Mouse (Mus musculus) G1E (cell line): Measurements from ENCODE around the gene Hic1. TPM values are rescaled to one million over a fixed set of nuclear protein-coding genes. Genes with fewer than 3 reads are reported as not detected.

Experiments used
- ATAC-seq: 2 replicates; pipeline ENCODE4 v1.8.0; 2016; ENCODE audit warnings: mild to moderate bottlenecking; ENCODE audit not compliant: insufficient number of reproducible peaks, poor library complexity, low FRiP score, severe bottlenecking; ENCODE audit errors: extremely low read depth
- DNase-seq: peaks from one replicate; pipeline ENCODE4 v3.0.0; 2012; ENCODE audit warnings: low spot score
- H3K27me3 ChIP-seq: 2 replicates; pipeline ENCODE4 v1.6.1; 2012; ENCODE audit warnings: mild to moderate bottlenecking, low read length, inconsistent platforms; ENCODE audit not compliant: insufficient read depth
- H3K36me3 ChIP-seq: replicated peaks from 2 replicates; pipeline ENCODE3; 2012; ENCODE audit warnings: mild to moderate bottlenecking, inconsistent platforms
- H3K4me1 ChIP-seq: 2 replicates; pipeline ENCODE4 v1.6.1; 2012; ENCODE audit warnings: low read depth, low read length, inconsistent platforms, mixed read lengths; ENCODE audit not compliant: insufficient read depth
- H3K4me3 ChIP-seq: 2 replicates; pipeline ENCODE4 v1.5.1; 2012; ENCODE audit warnings: low read depth, mild to moderate bottlenecking, inconsistent platforms, low read length, moderate library complexity, mixed read lengths
- H3K9me3 ChIP-seq: replicated peaks from 2 replicates; pipeline ENCODE4 v1.6.1; 2012; ENCODE audit warnings: inconsistent platforms
- CTCF ChIP-seq: IDR thresholded peaks from 2 replicates; pipeline ENCODE4 v1.5.1; 2012; ENCODE audit warnings: low read depth, low read length, inconsistent platforms, mixed read lengths
- GATA1 ChIP-seq: IDR thresholded peaks from 2 replicates; pipeline ENCODE4 v1.6.1; 2012; ENCODE audit warnings: borderline replicate concordance, low read length, inconsistent platforms, mixed read lengths
- GATA2 ChIP-seq: IDR thresholded peaks from 2 replicates; pipeline ENCODE4 v1.6.1; 2012; ENCODE audit warnings: low read depth, low read length, inconsistent platforms, borderline replicate concordance
- POLR2AphosphoS5 ChIP-seq: IDR thresholded peaks from 2 replicates; pipeline ENCODE4 v1.6.1; 2012; ENCODE audit warnings: low read depth, low read length, inconsistent platforms; ENCODE audit not compliant: insufficient replicate concordance
- TAL1 ChIP-seq: conservative IDR thresholded peaks from 2 replicates; pipeline ENCODE4 v1.6.1; 2012; ENCODE audit warnings: low read depth, low read length, inconsistent platforms, mixed read lengths
- polyA plus RNA-seq: library from polyadenylated mRNA; stranded (reverse); fragments of >175 nt; gene quantifications from 2 replicates; pipeline ENCODE4 v1.2.3, GENCODE M21; 2012
- total RNA-seq, 2 experiments: library from RNA; stranded (forward) in 1 of 2; stranded (reverse) in 1 of 2; fragments of 200-1000 nt in 1 of 2; fragments of >200 nt in 1 of 2; fragmentation: Nextera tagmentation in 1 of 2; gene quantifications; 2 replicates each; pipeline ENCODE4 v1.2.3; 2014 to 2017

Hic1 gene
- total and polyA plus RNA-seq, 3 experiments = 0.05 to 0.22 TPM; not detected in 1

- Histone ChIP-seq H3K9me3 (no peaks in the 10 kb centered on the region), H3K4me3 (no peak overlapping the region), H3K36me3 (no peaks in the 10 kb centered on the region), H3K27me3 (peaks cover 91% of the 10 kb centered on the region), H3K4me1 (peaks cover 22% of the 10 kb centered on the region)
- no peak for ATAC-seq
- TF ChIP-seq GATA2 (no peak), POLR2AphosphoS5 (no peak), CTCF (no peak), GATA1 (no peak), TAL1 (no peak)
- DNase-seq = no peak
These were observed 30.6 kb upstream of the Hic1 start for GRCm38 (mm10) chr11:75199951-75200350.

- no peak for DNase-seq
- no peak for ATAC-seq
- Histone ChIP-seq H3K4me1 (peaks cover 22% of the 10 kb centered on the region), H3K4me3 (no peak overlapping the region), H3K27me3 (peaks cover 91% of the 10 kb centered on the region), H3K36me3 (no peaks in the 10 kb centered on the region), H3K9me3 (peaks cover 4% of the 10 kb centered on the region)
- TF ChIP-seq TAL1 (no peak), POLR2AphosphoS5 (no peak), GATA2 (no peak), CTCF (no peak), GATA1 (no peak)
These were observed 29.5 kb upstream of the Hic1 start for GRCm38 (mm10) chr11:75198792-75199191.

DNA sequence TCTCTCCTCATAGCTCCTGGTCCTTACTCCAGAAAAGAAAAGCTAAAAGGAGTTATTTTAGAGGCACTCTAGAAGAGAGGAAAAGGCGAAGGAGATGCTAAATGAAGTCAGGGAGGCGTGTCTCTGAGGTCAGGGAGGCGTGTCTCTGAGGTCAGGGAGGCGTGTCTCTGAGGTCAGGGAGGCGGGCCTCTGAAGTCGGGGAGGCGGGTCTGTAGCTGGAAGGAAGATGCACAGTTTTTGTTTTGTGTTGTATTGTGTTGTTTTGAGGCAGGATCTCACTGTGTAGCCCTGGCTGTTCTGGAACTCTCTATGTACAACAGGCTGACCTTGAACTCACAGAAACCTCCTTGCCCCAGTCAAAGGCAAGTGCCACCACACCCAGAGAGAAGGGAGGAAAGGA is 28.6 kb upstream of the Hic1 start:
- H3K27me3 ChIP-seq = peaks cover 92% of the 10 kb centered on the region
- no peak for DNase-seq
- H3K4me3 ChIP-seq = no peak overlapping the region
- peaks cover 10% of the 10 kb centered on the region for H3K9me3 ChIP-seq
- H3K36me3 ChIP-seq = no peaks in the 10 kb centered on the region
- no peak for TF ChIP-seq CTCF
- TF ChIP-seq TAL1 = no peak
- no peak for TF ChIP-seq GATA1
- no peak for TF ChIP-seq GATA2
- TF ChIP-seq POLR2AphosphoS5 = no peak
- peaks cover 29% of the 10 kb centered on the region for H3K4me1 ChIP-seq
- ATAC-seq = no peak

DNA sequence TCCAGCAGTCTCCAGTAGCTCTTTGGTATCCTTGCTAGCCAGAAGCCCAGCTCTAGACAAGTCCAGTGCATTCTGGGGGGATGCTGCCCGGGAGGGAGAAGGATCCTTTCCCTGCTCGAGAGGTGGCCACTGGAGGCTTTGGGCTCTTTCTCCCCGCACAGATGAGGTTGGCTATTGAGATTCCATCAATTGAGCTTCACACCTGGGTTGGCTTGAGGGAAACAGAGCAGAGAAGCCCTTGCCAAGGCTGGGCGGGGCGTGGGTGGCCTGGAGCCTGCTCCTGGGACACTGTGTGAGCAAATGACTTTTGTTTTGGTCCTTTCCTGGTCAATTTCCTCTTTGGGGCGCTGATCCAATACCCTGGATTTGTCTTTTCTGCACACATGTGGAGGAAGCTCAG is 26.8 kb upstream of the Hic1 start:
- no peaks in the 10 kb centered on the region for H3K36me3 ChIP-seq
- TF ChIP-seq CTCF (no peak), TAL1 (no peak), GATA2 (no peak), GATA1 (no peak), POLR2AphosphoS5 (no peak)
- H3K9me3 ChIP-seq = peaks cover 10% of the 10 kb centered on the region
- DNase-seq (no peak), ATAC-seq (no peak)
- no peak overlapping the region for H3K4me3 ChIP-seq
- peaks cover 40% of the 10 kb centered on the region for H3K4me1 ChIP-seq
- peaks cover 96% of the 10 kb centered on the region for H3K27me3 ChIP-seq

DNA sequence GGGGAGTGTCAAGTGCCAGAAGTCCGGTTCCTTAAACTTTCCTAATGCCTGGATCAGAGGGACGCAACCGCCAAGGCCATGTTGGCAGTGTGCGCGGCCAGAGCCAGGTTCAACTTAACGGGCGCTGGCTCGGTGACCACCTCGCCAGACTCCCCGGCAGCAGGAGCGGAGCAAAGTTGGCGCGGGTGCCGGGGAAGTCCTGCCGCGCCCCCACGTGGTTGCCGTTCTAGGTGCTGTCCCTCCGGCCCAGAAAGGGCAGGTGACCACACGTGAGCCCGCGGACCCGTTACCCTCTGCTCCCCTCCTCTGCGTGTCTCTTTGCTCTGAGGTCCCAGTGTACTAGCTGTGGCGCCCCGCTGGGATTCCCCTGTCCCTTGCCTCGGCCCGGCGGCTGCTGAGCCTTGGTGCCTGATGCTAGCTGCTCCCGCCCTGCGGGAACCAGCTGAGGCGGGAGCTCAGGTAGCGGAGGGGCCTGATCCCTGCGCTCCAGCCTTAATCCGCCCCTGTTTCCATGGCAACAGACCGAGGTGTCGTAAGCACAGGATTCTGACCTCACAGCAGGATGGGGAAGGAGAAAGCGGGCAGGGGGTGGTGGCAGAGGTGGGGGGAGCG is 25.6 kb upstream of the Hic1 start:
- DNase-seq (no peak), ATAC-seq (no peak)
- peaks cover 86% of the 10 kb centered on the region for H3K27me3 ChIP-seq
- H3K4me1 ChIP-seq = peaks cover 48% of the 10 kb centered on the region
- H3K9me3 ChIP-seq = peaks cover 10% of the 10 kb centered on the region
- no peak overlapping the region; the same call in 1 of the 2 replicates for H3K4me3 ChIP-seq
- TF ChIP-seq GATA1 (no peak), POLR2AphosphoS5 (no peak), CTCF (no peak), GATA2 (no peak), TAL1 (no peak)
- H3K36me3 ChIP-seq = no peaks in the 10 kb centered on the region

- no peak for DNase-seq
- H3K4me3 ChIP-seq = no peak overlapping the region; the same call in 1 of the 2 replicates
- peaks cover 52% of the 10 kb centered on the region for H3K4me1 ChIP-seq
- TF ChIP-seq GATA1 (no peak), POLR2AphosphoS5 (no peak), GATA2 (no peak), TAL1 (no peak), CTCF (no peak)
- ATAC-seq = no peak
- peaks cover 79% of the 10 kb centered on the region for H3K27me3 ChIP-seq
- peaks cover 10% of the 10 kb centered on the region for H3K9me3 ChIP-seq
- H3K36me3 ChIP-seq = no peaks in the 10 kb centered on the region
These were observed 25.0 kb upstream of the Hic1 start for GRCm38 (mm10) chr11:75194121-75194849.
